Mouse (Mus musculus): ENCODE measurements around the gene Sugt1. TPM values are rescaled to one million over a fixed set of nuclear protein-coding genes. Genes with fewer than 3 reads are reported as not detected.
A peak's percentile ranks its signal among the peaks of the same experiment; 100 is the strongest.

The Sugt1 gene
- 156 and 182 TPM in 2 replicates for polyA plus RNA-seq (2012; ENCODE audit: insufficient read depth, insufficient read length, missing spikeins)

DNA sequence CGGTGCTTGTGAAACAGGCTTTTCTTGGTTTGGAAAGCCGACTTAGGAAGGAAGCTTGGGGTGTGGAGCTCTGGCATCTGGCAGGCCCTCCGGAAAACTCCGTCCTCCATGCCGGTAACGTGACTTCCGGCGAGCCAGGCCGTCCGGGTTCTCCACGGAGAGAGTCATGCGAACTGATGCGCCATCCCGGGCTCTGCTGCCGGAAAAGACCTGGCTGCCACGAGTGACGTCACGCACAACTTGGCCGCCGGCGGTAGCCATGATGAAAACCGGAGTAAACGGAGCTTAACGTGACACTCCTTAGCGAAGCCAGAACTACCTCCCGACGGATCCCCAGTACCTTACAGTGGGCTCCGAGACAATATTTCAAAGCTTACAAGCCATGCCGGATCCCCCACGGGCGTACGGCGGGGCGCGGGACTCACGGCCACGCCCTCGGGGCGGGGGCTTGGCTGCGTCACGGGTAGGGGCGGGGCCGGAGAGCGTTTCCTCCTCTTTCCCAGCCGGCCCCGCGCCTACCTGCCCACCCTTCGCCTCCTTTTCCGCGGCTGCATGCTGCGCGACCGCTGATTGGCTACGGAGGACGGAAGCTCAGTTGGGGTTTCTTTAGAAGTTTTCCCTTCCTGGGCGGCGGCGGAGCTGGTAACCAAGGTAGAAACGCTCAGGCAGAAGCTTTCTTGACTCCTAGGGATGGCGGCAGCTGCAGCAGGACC lies at the start of gene Sugt1:
Gene Sugt1 (plus strand): TSS at position 553 of the 713 bp plus-strand sequence.
- H3K27ac ChIP-seq (replicated peaks; ENCODE audit: low read depth, low read length), result peak within 1 kb of the TSS; percentile 100
- peak within 1 kb of the TSS; percentile 84 for H3K4me3 ChIP-seq (ENCODE audit: insufficient read depth, low read depth, low read length)
- H3K4me1 ChIP-seq (ENCODE audit: control insufficient read depth, insufficient read depth, insufficient read length, low read length), result no peaks in the 10 kb centered on the region; the same call in 1 of the 2 replicates

GRCm38 (mm10) chr14:79537921-79538320 lies 49.6 kb upstream of the Sugt1 start:
- H3K4me1 ChIP-seq (ENCODE audit: control insufficient read depth, insufficient read depth, insufficient read length, low read length), result peaks cover 20% of the 10 kb centered on the region
- no peak overlapping the region for H3K4me3 ChIP-seq (ENCODE audit: insufficient read depth, low read depth, low read length)
- no peak overlapping the region for H3K27ac ChIP-seq (replicated peaks; ENCODE audit: low read depth, low read length)

DNA sequence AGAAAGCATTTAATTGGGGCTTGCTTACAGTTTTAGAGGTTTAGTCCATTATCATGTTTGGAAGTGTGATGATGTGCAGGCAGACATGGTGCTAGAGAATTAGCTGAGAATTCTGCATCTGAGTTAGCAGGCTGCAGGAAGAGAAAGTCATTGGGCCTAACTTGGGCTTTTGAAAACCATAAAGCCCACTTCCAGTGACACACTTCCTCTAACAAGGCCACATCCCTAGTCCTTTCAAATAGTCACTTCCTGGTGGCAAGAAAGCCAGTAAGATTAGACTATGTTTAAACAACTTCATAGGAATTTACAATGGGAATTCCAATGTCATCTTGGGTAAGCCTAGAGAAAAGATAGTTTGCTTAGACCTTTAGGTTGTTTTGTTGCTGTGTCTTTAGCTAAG lies 45.9 kb upstream of the Sugt1 start:
- Histone ChIP-seq H3K4me1 (ENCODE audit: control insufficient read depth, insufficient read depth, insufficient read length, low read length) (peaks cover 10% of the 10 kb centered on the region), H3K27ac (replicated peaks; ENCODE audit: low read depth, low read length) (no peak overlapping the region), H3K4me3 (ENCODE audit: insufficient read depth, low read depth, low read length) (no peak overlapping the region)

DNA sequence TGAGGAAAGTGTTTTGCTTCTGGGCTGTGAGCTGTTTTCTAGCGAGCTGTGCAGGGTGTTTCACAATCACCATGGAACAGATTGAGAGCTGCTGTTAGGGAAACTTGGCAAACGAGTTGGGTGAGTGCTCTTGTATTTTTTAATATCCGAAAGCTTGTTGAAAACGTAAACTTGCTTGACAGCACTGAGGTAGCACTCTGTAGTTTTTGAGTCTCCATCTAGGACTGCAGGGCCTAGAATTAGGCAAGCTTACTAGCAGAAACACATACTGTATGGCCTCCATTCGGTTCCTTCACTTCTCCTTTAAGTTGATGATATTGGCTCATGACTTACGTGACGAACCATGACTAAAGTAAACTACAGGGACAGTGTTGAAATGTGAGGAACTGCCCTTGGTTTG lies 38.1 kb upstream of the Sugt1 start:
- H3K4me1 ChIP-seq (ENCODE audit: control insufficient read depth, insufficient read depth, insufficient read length, low read length), result peaks cover 5% of the 10 kb centered on the region; the same call in 1 of the 2 replicates
- peak overlapping the region; percentile 27 for H3K4me3 ChIP-seq (ENCODE audit: insufficient read depth, low read depth, low read length)

GRCm38 (mm10) chr14:79551929-79552328 lies 35.6 kb upstream of the Sugt1 start:
- Histone ChIP-seq H3K4me1 (ENCODE audit: control insufficient read depth, insufficient read depth, insufficient read length, low read length) (peaks cover 5% of the 10 kb centered on the region; the same call in 1 of the 2 replicates), H3K27ac (replicated peaks; ENCODE audit: low read depth, low read length) (no peak overlapping the region; the same call in 1 of the 2 replicates), H3K4me3 (ENCODE audit: insufficient read depth, low read depth, low read length) (no peak overlapping the region)

More for the DNA sequence above, 38.1 kb upstream of the Sugt1 start:
- H3K27ac ChIP-seq (replicated peaks; ENCODE audit: low read depth, low read length), result peak overlapping the region; percentile 29

GRCm38 (mm10) chr14:79552854-79553253 lies 34.6 kb upstream of the Sugt1 start:
- Histone ChIP-seq H3K27ac (replicated peaks; ENCODE audit: low read depth, low read length) (no peak overlapping the region), H3K4me3 (ENCODE audit: insufficient read depth, low read depth, low read length) (no peak overlapping the region), H3K4me1 (ENCODE audit: control insufficient read depth, insufficient read depth, insufficient read length, low read length) (peaks cover 5% of the 10 kb centered on the region; the same call in 1 of the 2 replicates)

GRCm38 (mm10) chr14:79557796-79558195 lies 29.7 kb upstream of the Sugt1 start:
- H3K4me1 ChIP-seq (ENCODE audit: control insufficient read depth, insufficient read depth, insufficient read length, low read length), result no peaks in the 10 kb centered on the region; the same call in 1 of the 2 replicates
- no peak overlapping the region for H3K4me3 ChIP-seq (ENCODE audit: insufficient read depth, low read depth, low read length)
- H3K27ac ChIP-seq (replicated peaks; ENCODE audit: low read depth, low read length), result no peak overlapping the region

GRCm38 (mm10) chr14:79562745-79563144 lies 24.7 kb upstream of the Sugt1 start:
- H3K27ac ChIP-seq (replicated peaks; ENCODE audit: low read depth, low read length), result 0 out of 2 replicates have a peak overlapping the region, but pooled peaks have one; percentile 23
- no peaks in the 10 kb centered on the region for H3K4me1 ChIP-seq (ENCODE audit: control insufficient read depth, insufficient read depth, insufficient read length, low read length)
- H3K4me3 ChIP-seq (ENCODE audit: insufficient read depth, low read depth, low read length), result no peak overlapping the region

- Histone ChIP-seq H3K4me3 (ENCODE audit: insufficient read depth, low read depth, low read length) (no peak overlapping the region), H3K27ac (replicated peaks; ENCODE audit: low read depth, low read length) (no peak overlapping the region), H3K4me1 (ENCODE audit: control insufficient read depth, insufficient read depth, insufficient read length, low read length) (no peaks in the 10 kb centered on the region)
Observed at GRCm38 (mm10) chr14:79564784-79565183, 22.7 kb upstream of the Sugt1 start.

DNA sequence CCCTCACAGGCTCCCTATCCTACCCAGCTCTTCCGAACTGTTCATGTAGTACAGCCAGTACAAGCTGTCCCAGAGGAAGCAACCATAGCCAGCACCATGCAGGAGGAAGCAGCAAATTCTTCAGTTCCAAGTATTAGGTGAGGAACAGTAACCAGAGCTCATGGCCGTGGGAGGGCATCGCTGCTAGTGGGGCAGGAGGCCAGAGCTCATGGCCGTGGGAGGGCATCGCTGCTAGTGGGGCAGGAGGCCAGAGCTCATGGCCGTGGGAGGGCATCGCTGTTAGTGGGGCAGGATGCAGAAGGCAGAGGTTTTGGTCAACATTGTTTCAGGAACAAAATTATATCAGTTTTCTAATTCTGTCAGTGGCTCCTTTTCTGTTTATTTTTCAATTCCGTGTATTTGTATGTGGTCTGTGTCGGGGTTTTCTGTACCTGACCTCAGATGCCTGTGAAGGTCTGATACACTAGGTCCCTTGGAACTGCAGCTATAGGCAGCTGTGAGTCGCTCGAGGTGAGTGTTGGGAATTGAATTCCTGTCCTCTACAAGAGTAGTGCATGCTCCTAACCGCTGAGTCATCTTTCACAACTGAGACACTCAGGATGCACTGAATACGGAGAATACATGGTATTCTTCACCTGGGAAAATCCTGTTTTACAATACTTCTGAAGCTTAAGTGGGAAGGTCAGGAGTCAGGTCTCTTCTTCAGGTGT lies 13.9 kb upstream of the Sugt1 start:
- Histone ChIP-seq H3K4me1 (ENCODE audit: control insufficient read depth, insufficient read depth, insufficient read length, low read length) (no peaks in the 10 kb centered on the region), H3K4me3 (ENCODE audit: insufficient read depth, low read depth, low read length) (no peak overlapping the region), H3K27ac (replicated peaks; ENCODE audit: low read depth, low read length) (no peak overlapping the region)

DNA sequence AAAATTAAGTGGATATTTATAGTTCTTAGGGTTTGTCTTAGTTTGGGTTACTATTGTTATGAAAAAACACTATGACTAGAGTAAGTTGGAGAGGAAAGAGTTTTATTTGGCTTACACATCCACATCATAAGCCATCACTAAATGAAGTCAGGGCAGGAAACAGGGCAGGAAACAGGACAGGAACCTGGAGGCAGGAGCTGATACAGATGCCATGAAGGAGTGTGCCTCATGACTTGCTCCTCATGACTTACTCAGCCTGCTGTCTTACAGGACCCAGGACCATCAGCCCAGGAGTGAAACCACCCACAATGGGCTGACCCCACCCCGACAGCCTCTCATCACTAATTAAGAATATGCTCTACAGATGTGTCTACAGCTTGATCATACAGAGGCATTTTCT lies 13.1 kb upstream of the Sugt1 start:
- no peak overlapping the region for H3K27ac ChIP-seq (replicated peaks; ENCODE audit: low read depth, low read length)
- no peak overlapping the region for H3K4me3 ChIP-seq (ENCODE audit: insufficient read depth, low read depth, low read length)
- H3K4me1 ChIP-seq (ENCODE audit: control insufficient read depth, insufficient read depth, insufficient read length, low read length), result no peaks in the 10 kb centered on the region

GRCm38 (mm10) chr14:79583526-79584245 lies 3.8 kb upstream of the Sugt1 start:
- no peak overlapping the region for H3K4me3 ChIP-seq (ENCODE audit: insufficient read depth, low read depth, low read length)
- H3K27ac ChIP-seq (replicated peaks; ENCODE audit: low read depth, low read length), result no peak overlapping the region

DNA sequence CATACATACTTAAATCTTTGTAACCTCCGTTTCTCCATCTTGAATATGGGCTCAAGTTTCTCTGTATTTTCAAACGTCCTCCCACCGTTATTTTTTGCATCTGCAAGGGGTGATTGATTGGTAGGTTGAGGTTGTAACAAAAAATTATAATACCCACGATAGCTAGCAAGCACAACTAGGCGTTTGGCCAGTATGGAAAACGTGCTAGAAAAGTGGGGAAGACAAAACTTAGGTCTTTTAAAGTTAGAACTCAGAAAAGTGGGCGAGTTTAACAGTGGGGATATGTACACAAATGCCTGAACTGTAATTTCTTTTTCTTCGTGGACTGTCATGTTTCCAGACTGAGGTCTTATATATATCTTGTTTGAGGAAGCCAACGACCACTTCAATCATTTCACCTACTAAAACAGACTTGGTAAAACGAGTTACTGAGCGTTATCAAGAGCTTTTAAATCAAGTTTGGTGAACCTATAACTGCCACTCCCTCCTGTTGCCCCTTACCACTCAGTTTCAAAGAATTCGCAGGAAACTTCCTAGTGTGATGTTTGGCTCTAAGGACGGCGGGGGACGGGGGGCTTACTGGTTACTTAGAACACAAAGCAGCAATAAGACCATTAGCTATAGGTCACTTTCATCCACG lies 872 bp upstream of the Sugt1 start:
- Histone ChIP-seq H3K4me1 (ENCODE audit: control insufficient read depth, insufficient read depth, insufficient read length, low read length) (no peaks in the 10 kb centered on the region; the same call in 1 of the 2 replicates), H3K4me3 (ENCODE audit: insufficient read depth, low read depth, low read length) (peak overlapping the region; percentile 84), H3K27ac (replicated peaks; ENCODE audit: low read depth, low read length) (peak overlapping the region; percentile 100)

More at GRCm38 (mm10) chr14:79583526-79584245, 3.8 kb upstream of the Sugt1 start:
- H3K4me1 ChIP-seq (ENCODE audit: control insufficient read depth, insufficient read depth, insufficient read length, low read length), result no peaks in the 10 kb centered on the region; the same call in 1 of the 2 replicates

DNA sequence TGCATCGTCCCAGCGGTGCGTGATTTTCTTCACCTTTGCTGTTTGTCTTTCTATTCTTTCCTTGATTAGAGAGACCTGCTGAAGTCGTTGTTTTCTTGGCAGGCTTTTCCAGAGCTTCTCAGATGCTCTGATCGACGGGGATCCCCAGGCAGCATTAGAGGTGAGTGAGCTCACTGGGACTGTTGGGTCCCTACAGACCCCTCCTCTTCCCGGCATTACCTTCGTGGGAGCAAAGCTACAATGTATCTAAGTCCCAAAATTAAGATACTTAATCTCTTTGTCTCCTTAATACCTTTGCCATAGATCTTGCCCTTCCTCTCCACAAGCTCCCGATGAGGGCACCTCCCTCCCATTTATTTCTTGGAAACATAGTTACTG lies 350 bp downstream of the Sugt1 start:
- H3K4me1 ChIP-seq (ENCODE audit: control insufficient read depth, insufficient read depth, insufficient read length, low read length), result no peaks in the 10 kb centered on the region; the same call in 1 of the 2 replicates
- peak overlapping the region; percentile 77 for H3K27ac ChIP-seq (replicated peaks; ENCODE audit: low read depth, low read length)

More for the DNA sequence above, 350 bp downstream of the Sugt1 start:
- peak overlapping the region; percentile 80 for H3K4me3 ChIP-seq (ENCODE audit: insufficient read depth, low read depth, low read length)
